Mouse (Mus musculus) testis, adult 2 months (tissue): ENCODE measurements around the gene Rpf1.

Source experiments
- CTCF ChIP-seq: fragments of 200-500 bp; IDR thresholded peaks from 2 replicates; pipeline ENCODE4 v1.5.1; 2012; ENCODE audit warnings: low read depth, mild to moderate bottlenecking, inconsistent platforms, low read length, moderate library complexity; ENCODE audit not compliant: control insufficient read depth, insufficient read depth, insufficient replicate concordance
- POLR2A ChIP-seq: fragments of 200-500 bp; IDR thresholded peaks from 2 replicates; pipeline ENCODE4 v1.6.1; 2012; ENCODE audit warnings: low read depth, mild to moderate bottlenecking, inconsistent platforms, low read length, moderate library complexity; ENCODE audit not compliant: control insufficient read depth

GRCm38 (mm10) chr3:146570148-146570782, 49.0 kb upstream of the Rpf1 start, which contains the start of gene Uox:
- TF ChIP-seq POLR2A (no peak), CTCF (no peak)
